Mouse (Mus musculus) forebrain, embryonic 11.5 days (tissue): Measurements from ENCODE around the gene Kcnj16. TPM values are rescaled to one million over a fixed set of nuclear protein-coding genes. Genes with fewer than 3 reads are reported as not detected.

ENCODE experiments used
- ATAC-seq: fragments of 200-750 bp; cut with Nextera tagmentation; replicated peaks from 2 replicates; pipeline ENCODE4 v1.8.0; 2017; ENCODE audit warnings: moderate TSS enrichment; ENCODE audit not compliant: low FRiP score
- DNase-seq: peaks from one replicate; pipeline ENCODE4 v3.0.0-alpha.2; 2017; ENCODE audit warnings: low spot score
- H3K27ac ChIP-seq: fragments of 300-500 bp; sonication (generic); 2 replicates; pipeline ENCODE4 v1.5.1; 2014; ENCODE audit warnings: low read depth, low read length
- H3K27me3 ChIP-seq: fragments of 300-500 bp; sonication (generic); 2 replicates; pipeline ENCODE4 v1.6.1; 2014; ENCODE audit warnings: mild to moderate bottlenecking, low read length, mixed read lengths; ENCODE audit not compliant: control insufficient read depth, insufficient read depth
- H3K36me3 ChIP-seq: fragments of 300-500 bp; sonication (generic); 2 replicates; pipeline ENCODE4 v1.6.1; 2014; ENCODE audit warnings: mild to moderate bottlenecking, low read length, moderate library complexity, mixed read lengths; ENCODE audit not compliant: control insufficient read depth, insufficient read depth
- H3K4me1 ChIP-seq: fragments of 300-500 bp; sonication (generic); replicated peaks from 2 replicates; pipeline ENCODE4 v1.6.1; 2014; ENCODE audit warnings: low read length, mixed read lengths; ENCODE audit not compliant: control insufficient read depth, insufficient read depth
- H3K4me2 ChIP-seq: fragments of 300-500 bp; sonication (generic); 2 replicates; pipeline ENCODE4 v1.6.1; 2014; ENCODE audit warnings: low read depth, mild to moderate bottlenecking, low read length, moderate library complexity, mixed read lengths; ENCODE audit not compliant: severe bottlenecking
- H3K4me3 ChIP-seq: fragments of 300-500 bp; sonication (generic); 2 replicates; pipeline ENCODE4 v1.5.1; 2014; ENCODE audit warnings: low read depth, low read length
- H3K9ac ChIP-seq: fragments of 300-500 bp; sonication (generic); 2 replicates; pipeline ENCODE4 v1.6.1; 2014; ENCODE audit warnings: low read length
- H3K9me3 ChIP-seq: fragments of 300-500 bp; sonication (generic); 2 replicates; pipeline ENCODE4 v1.6.1; 2016; ENCODE audit warnings: low read length, mixed read lengths; ENCODE audit not compliant: control insufficient read depth
- WGBS: fragments of 180-500 bp; shearing (Covaris S2); extraction: QIAGEN DNeasy Blood & Tissue Kit; methylation state at CpG from one replicate; pipeline ENCODE4 v1.1.7; 2014; 5-methylcytosine and 5-hydroxymethylcytosine counted together
- polyA plus RNA-seq: library from polyadenylated mRNA; unstranded; fragments of >200 nt; fragmentation: Nextera tagmentation; extraction: Ambion mirVana; gene quantifications from 2 replicates; pipeline ENCODE4 v1.2.1, GENCODE M21; 2014

Kcnj16 gene
- polyA plus RNA-seq, 1 experiment from 2014 or later = 0.05 TPM

DNA sequence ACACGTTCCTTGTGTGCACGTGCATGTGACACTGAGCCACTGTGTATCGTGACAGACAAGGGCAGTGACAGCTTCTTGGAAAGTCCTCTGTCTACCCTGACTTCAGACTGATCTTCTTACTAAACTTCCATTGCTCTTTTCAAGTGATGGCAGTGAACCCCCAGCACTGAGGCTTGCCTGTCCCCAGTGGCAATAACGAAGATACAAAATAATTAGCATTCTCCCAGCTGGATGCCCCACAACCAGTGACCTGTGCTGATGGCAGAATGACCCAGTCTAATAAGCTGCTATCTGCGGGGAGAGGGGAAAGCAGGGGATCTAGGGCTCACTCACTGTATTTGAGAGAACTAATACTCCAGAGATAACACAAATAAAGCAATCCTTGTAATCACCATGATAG is 92.4 kb downstream of the Kcnj16 start:
- 38% methylated on average over 5 of the region's 5 CpGs for WGBS
- DNase-seq = no peak
- Histone ChIP-seq H3K9me3 (no peaks in the 10 kb centered on the region), H3K4me1 (no peaks in the 10 kb centered on the region), H3K27me3 (no peaks in the 10 kb centered on the region), H3K9ac (no peak overlapping the region), H3K4me2 (no peak overlapping the region), H3K4me3 (no peak overlapping the region), H3K27ac (no peak overlapping the region), H3K36me3 (no peaks in the 10 kb centered on the region)
- ATAC-seq = no peak

- peak overlapping the region; percentile 95 for H3K4me2 ChIP-seq
- no peak overlapping the region for H3K27ac ChIP-seq
- WGBS = under 1% methylated on average over 25 of the region's 25 CpGs
- peaks cover 2% of the 10 kb centered on the region; the same call in 1 of the 2 replicates for H3K4me1 ChIP-seq
- H3K4me3 ChIP-seq = peak overlapping the region; percentile 59
- H3K27me3 ChIP-seq = peaks cover 3% of the 10 kb centered on the region; the same call in 1 of the 2 replicates
- no peaks in the 10 kb centered on the region for H3K9me3 ChIP-seq
- ATAC-seq (peak; percentile 47; the same call in 1 of the 2 replicates), DNase-seq (peak; percentile 76)
- peak overlapping the region; percentile 59 for H3K9ac ChIP-seq
- H3K36me3 ChIP-seq = no peaks in the 10 kb centered on the region
These were observed 97.1 kb downstream of the Kcnj16 start for GRCm38 (mm10) chr11:111064751-111065527.

DNA sequence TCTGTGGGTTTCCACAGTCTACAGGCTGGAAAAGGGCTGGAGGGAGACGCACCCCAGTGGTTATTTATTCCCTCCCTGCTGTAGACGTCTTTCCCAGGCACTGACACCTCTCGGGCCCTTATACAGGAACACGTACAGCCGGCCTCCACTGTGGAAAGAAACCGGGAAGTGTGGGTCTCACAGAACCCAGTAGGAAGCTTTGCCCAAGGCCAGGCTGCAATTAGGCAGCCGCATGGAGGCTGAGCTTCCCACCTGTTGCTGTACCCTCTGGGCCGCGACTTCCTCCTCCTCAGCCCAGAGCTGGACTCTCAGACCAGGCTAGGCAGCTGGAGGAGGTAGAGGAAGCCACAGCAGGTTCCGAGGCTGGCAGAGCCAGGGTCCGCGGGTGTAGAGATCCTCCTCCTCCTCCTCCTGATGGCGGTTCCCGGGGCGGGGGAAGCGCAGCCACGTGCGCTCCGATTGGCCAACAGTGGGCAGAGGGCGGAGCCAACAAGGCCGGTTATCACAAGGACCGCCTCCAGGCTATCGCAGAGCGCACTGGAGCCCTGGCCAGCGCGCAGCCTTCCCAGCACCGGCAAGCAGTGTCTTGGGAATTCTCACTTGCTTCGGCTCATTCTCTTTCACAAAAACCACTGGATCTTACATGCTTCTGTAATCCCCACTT is 97.9 kb downstream of the Kcnj16 start, which contains the start of gene Kcnj2:
Gene Kcnj2 (plus strand): TSS at position 530 of the 664 bp plus-strand sequence.
- DNase-seq (peak; percentile 95), ATAC-seq (peak; percentile 99)
- H3K4me3 ChIP-seq = peak within 1 kb of the TSS; percentile 59
- no peak within 1 kb of the TSS; the same call in 1 of the 2 replicates for H3K27ac ChIP-seq
- H3K9ac ChIP-seq = peak within 1 kb of the TSS; percentile 59
- under 1% methylated on average over 28 of the region's 28 CpGs for WGBS
- H3K36me3 ChIP-seq = no peaks in the 10 kb centered on the region
- H3K4me2 ChIP-seq = peak within 1 kb of the TSS; percentile 95
- H3K9me3 ChIP-seq = no peaks in the 10 kb centered on the region
- peaks cover 2% of the 10 kb centered on the region; the same call in 1 of the 2 replicates for H3K4me1 ChIP-seq
- H3K27me3 ChIP-seq = peaks cover 3% of the 10 kb centered on the region; the same call in 1 of the 2 replicates

DNA sequence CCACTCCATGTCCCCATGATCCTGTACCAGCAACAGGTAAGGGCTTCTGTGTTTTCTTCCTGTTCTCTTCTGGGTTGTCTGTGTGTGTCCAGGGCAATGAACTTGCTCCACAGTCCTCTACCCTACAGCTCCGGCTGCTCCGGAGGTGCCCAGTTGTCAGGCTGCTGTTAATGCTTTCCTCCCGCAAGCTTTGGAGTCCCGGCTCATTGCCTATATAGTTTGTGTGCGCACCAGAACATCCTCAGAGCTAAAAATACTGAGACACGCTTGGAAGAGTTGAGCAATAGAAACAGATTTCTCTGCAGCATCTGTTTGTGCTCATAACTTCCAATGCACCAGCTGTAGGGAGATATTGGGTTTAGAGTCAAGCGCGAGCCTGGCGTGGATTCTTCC is 98.5 kb downstream of the Kcnj16 start:
- Histone ChIP-seq H3K4me1 (peaks cover 2% of the 10 kb centered on the region; the same call in 1 of the 2 replicates), H3K9ac (peak overlapping the region; percentile 4; the same call in 1 of the 2 replicates)
- no peak for DNase-seq

GRCm38 (mm10) chr11:111067787-111068186 is 100.0 kb downstream of the Kcnj16 start:
- H3K4me2 ChIP-seq = no peak overlapping the region
- DNase-seq (no peak), ATAC-seq (no peak)
- H3K4me3 ChIP-seq = no peak overlapping the region
- no peaks in the 10 kb centered on the region for H3K36me3 ChIP-seq
- H3K27ac ChIP-seq = no peak overlapping the region
- H3K9me3 ChIP-seq = no peaks in the 10 kb centered on the region
- no peak overlapping the region for H3K9ac ChIP-seq
- 84% methylated on average over 3 of the region's 3 CpGs for whole genome bisulfite sequencing
- peaks cover 3% of the 10 kb centered on the region; the same call in 1 of the 2 replicates for H3K27me3 ChIP-seq
- peaks cover 2% of the 10 kb centered on the region; the same call in 1 of the 2 replicates for H3K4me1 ChIP-seq

More for the DNA sequence above, 98.5 kb downstream of the Kcnj16 start:
- Histone ChIP-seq H3K27me3 (peaks cover 3% of the 10 kb centered on the region; the same call in 1 of the 2 replicates), H3K4me3 (peak overlapping the region; percentile 59), H3K36me3 (no peaks in the 10 kb centered on the region), H3K27ac (no peak overlapping the region), H3K4me2 (peak overlapping the region; percentile 95), H3K9me3 (no peaks in the 10 kb centered on the region)
- WGBS = 1% methylated on average over 9 of the region's 9 CpGs
- peak; percentile 69 for ATAC-seq

DNA sequence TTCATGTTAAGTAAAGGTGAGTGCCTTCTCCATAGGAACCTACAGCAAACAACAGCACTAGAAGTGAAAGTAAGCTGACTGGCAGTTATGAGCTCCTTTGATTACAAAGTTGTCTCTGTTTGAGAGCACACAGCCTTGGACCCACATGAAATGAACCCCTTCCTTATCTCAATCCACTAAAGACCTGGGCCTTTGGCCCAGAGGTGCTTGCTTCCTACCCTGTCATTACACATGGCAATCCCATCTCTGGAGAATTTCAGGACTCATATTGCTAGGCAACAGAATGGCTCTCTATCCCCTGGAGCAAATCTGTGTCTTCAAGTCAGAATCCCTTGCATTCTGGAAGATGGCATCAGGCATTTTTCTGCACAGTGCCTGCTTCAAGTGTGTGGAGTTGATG is 102.6 kb downstream of the Kcnj16 start:
- no peak for ATAC-seq

DNA sequence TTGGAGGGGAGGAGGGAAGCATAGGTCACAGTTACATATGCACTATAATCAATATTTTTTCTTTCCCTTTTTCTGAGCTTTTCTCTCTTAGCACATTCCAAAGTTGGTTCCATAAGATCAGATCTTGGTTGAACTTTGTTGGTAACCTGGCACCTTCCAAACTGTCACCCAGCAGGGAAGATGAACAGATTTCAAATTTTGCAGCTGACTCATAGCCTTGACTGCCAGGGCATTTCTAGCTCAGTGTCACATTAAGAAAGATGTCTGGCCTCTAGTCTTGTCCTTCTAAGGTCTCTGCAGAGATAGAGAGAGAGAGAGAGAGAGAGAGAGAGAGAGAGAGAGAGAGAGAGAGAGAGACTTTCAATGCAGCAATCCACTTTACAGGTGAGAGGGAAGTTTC is 106.3 kb downstream of the Kcnj16 start:
- Histone ChIP-seq H3K9ac (no peak overlapping the region), H3K4me2 (no peak overlapping the region), H3K4me3 (no peak overlapping the region), H3K9me3 (no peaks in the 10 kb centered on the region), H3K27me3 (no peaks in the 10 kb centered on the region), H3K27ac (no peak overlapping the region), H3K36me3 (no peaks in the 10 kb centered on the region), H3K4me1 (0 out of 2 replicates have a peak, but pooled peaks cover 2% of the 10 kb centered on the region)
- DNase-seq (no peak), ATAC-seq (no peak)

More for the DNA sequence above, 102.6 kb downstream of the Kcnj16 start:
- no peaks in the 10 kb centered on the region for H3K36me3 ChIP-seq
- peaks cover 4% of the 10 kb centered on the region; the same call in 1 of the 2 replicates for H3K4me1 ChIP-seq
- H3K4me2 ChIP-seq = no peak overlapping the region
- no peak overlapping the region for H3K9ac ChIP-seq
- no peak for DNase-seq
- no peak overlapping the region for H3K27ac ChIP-seq
- H3K4me3 ChIP-seq = no peak overlapping the region
- H3K27me3 ChIP-seq = peaks cover 3% of the 10 kb centered on the region; the same call in 1 of the 2 replicates
- no peaks in the 10 kb centered on the region for H3K9me3 ChIP-seq
